28 mouse cellular contexts compared by ENCODE assay signal in the genomic region with DNA sequence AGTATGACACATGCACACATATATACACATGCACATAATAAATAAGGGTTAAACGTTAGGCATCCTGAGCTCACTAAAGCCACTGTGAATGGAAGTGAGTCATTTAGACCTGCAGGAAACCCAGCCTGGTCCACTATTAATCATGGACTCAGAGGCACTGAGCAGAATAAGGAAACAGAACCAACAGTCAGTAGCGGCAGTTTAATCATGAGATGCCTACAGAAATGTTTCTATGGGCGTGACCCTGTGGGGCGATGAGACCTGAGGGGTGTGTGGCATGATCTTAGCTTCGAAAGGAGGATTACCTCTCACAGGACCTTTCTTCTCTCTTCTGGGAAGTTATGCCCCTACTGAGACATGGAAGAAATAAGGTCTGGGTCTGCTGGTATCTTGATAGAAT. TPM values are rescaled to one million over a fixed set of nuclear protein-coding genes. Genes with fewer than 3 reads are reported as not detected.
"Had no signal": no experiment of that assay in that cellular context is flagged by ENCODE, and none has a peak within 500 bp of the region (broad histone marks: within the 10 kb centered on the region; RNA-seq: fewer than 3 reads in every experiment).

No protein-coding gene starts in this region.

- H3K9me3 ChIP-seq: heart, embryonic 10.5 days; heart, embryonic 12.5 days; hindbrain, embryonic 10.5 days; hindbrain, embryonic 12.5 days; intestine, embryonic 15.5 days; limb, embryonic 13.5 days; limb, embryonic 15.5 days; liver, embryonic 12.5 days had no signal

- H3K36me3 ChIP-seq: heart, embryonic 10.5 days; heart, embryonic 12.5 days; hindbrain, embryonic 10.5 days; hindbrain, embryonic 12.5 days; intestine, embryonic 15.5 days; limb, embryonic 13.5 days; limb, embryonic 15.5 days; liver, embryonic 12.5 days had no signal

- ATAC-seq: hindbrain, embryonic 16.5 days; inflammation-experienced regulatory T-cells, adult 6 months; intestine, embryonic 15.5 days; intestine, postnatal 0 days; liver, embryonic 12.5 days had no signal

- H3K9ac ChIP-seq: heart, embryonic 12.5 days; hindbrain, embryonic 12.5 days; hindbrain, embryonic 14.5 days; intestine, embryonic 15.5 days; limb, embryonic 13.5 days; limb, embryonic 15.5 days; liver, embryonic 12.5 days; liver, embryonic 14.5 days had no signal

- DNase-seq: gastrocnemius, postnatal 14 days; gastrocnemius, postnatal 36 days; heart, adult 18-20 months; heart, postnatal 10 days; heart, postnatal 36 days; kidney, adult 18-20 months; kidney, adult 8-10 months; kidney, postnatal 10 days; kidney, postnatal 25 days; layer of hippocampus, adult 9-11 months; layer of hippocampus, postnatal 36 days; left cerebral cortex, postnatal 4 days had no signal

- H3K4me3 ChIP-seq: heart, embryonic 10.5 days; heart, embryonic 12.5 days; hindbrain, embryonic 10.5 days; hindbrain, embryonic 12.5 days; intestine, embryonic 15.5 days; limb, embryonic 13.5 days; limb, embryonic 15.5 days; liver, embryonic 12.5 days had no signal

- H3K27ac ChIP-seq: heart, embryonic 10.5 days; hindbrain, embryonic 10.5 days; hindbrain, embryonic 12.5 days; hindbrain, embryonic 14.5 days; intestine, embryonic 15.5 days; limb, embryonic 13.5 days; limb, embryonic 15.5 days; liver, embryonic 12.5 days; liver, embryonic 14.5 days had no signal

- H3K4me1 ChIP-seq: heart, embryonic 10.5 days; heart, embryonic 12.5 days; hindbrain, embryonic 10.5 days; hindbrain, embryonic 12.5 days; intestine, embryonic 15.5 days; limb, embryonic 13.5 days; limb, embryonic 15.5 days; liver, embryonic 12.5 days had no signal

- H3K27me3 ChIP-seq: heart, embryonic 12.5 days; hindbrain, embryonic 12.5 days; intestine, embryonic 15.5 days; limb, embryonic 15.5 days; liver, embryonic 12.5 days had no signal

- H3K4me2 ChIP-seq: heart, embryonic 12.5 days; hindbrain, embryonic 12.5 days; hindbrain, embryonic 14.5 days; intestine, embryonic 15.5 days; limb, embryonic 13.5 days; limb, embryonic 15.5 days; liver, embryonic 12.5 days had no signal

RNA-seq across cellular contexts. Expression of a gene that starts 7.2 kb away (rescaled TPM):
- total RNA-seq: gastrocnemius, adult 18-20 months had no signal
- polyA plus RNA-seq: heart, embryonic 10.5 days; heart, embryonic 12.5 days; heart, embryonic 14.5 days; kidney, embryonic 16.5 days; liver, embryonic 12.5 days had no signal
